Mouse (Mus musculus): ENCODE data around the gene Slc35d3.

The Slc35d3 gene

DNA sequence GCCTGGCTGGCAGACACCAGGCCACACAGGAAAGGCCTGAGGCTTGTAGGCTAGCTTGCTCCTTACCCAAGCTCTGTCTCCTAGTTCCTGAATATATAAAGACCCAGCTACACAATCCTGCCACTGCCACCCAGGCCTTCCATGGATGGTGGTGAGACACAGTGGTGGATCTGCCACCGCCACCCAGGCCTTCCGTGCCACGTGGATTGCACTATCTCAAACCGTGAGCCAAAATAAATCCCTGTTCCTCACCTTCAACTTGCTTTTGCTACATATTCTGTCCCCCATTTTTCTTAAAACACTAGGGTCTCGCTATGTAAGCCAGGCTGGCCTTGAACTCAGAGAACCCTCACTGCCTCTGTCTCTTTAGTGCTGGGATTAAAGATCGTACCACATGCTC lies 17.0 kb downstream of the Slc35d3 start:
- no peak for DNase-seq

DNA sequence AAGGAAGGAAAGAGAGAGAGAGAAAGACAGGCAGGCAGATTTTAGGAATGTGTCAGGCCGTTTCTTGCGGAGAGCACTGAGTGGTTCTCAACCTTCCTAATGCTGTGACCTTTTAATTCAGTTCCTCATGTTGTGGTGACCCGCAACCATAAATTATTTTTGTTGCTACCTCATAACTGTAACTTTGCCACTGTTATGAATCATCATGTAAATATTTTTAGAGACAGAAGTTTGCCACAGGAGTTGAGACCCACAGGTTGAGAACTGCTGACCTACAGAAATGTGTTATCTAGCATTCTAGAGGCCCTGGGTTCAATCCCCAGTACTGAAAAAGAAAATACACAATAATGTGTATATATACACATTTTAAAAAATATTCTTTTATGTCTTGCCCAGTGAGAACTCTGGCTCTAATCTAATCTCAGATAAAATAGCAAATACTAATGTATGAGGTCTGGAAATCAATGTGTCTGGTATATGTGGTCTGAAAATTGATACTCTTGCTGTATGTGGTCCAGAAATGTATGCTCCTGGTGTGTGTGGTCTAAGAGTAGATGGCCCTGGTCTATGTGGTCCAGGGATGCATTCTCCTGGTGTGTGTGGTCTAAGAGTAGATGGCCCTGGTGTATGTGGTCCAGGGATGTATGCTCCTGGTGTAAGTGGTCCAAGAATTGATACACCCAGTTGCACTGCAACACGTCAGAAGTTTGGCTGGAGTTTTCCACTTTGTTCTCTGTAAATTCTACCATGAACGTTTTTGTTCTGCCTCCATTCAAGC lies 20.0 kb downstream of the Slc35d3 start:
- DNase-seq = no peak

DNA sequence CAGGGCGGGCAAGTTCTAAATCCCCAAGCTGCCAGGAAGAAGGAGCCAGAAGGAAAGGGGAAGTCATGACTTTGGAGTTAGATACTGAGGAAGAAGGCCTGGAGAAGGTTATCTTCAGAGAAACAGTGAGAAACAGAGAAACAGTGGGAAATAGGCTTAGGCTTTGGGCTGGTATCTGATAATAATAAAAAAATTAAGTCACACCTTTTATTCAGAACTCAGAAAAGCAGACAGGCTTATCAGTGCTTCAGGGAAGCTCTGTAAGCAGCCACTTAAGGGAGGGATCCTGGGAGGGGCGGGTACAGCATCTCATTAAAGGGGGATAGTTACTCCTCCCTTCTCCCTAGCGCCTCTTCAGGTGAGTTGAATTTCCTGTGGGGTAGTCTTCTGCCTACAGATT lies 30.3 kb downstream of the Slc35d3 start:
- no peak for DNase-seq

DNA sequence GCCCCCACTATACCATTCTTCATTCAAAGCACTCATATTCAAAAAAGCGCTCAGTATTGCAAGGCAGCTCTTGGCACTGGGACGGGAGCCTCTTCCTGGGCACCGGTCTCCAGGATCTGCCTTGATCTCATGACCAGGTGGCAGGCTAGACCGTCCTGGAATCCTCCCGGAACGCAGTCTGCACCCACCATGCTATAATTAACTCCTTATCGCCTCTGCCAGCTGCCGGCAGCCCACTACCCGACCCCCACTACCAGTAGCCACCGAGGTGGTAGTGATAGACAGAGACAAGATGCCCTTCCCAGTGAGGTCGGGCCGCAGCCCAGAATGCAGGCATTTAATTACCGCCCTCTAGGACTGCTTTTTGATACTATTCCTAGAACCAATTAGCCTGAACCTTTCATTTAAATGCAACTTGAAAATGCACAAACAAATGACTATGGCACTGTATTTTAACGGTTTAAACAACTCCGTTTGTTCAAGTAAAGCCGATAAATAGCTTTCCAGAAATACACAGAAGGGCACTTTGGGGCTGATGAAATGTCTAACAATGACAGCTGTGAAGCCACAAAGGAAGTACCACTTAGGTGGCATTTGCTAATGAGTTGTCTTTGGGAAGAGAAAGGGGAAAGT lies 32.4 kb downstream of the Slc35d3 start:
- DNase-seq = no peak

DNA sequence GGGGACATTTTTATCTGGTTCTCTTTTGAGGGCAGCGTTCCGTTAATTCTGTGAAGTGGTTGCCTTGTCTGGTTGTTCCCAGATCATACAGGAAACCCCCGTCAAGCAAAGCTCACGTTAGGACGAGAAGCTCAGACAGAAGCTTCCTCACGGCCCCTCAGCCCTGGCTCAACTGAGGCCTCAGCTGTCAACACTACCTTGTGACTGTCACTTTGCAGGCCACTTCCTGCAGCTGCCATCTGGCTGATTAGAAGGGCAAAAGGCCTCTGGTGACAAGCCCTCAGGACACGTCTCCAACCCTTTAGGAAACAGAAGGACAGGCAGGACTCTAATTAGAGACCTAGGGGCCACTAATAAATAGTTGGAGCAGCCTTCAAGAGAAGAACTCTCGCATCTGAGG lies 35.9 kb downstream of the Slc35d3 start:
- DNase-seq = no peak

DNA sequence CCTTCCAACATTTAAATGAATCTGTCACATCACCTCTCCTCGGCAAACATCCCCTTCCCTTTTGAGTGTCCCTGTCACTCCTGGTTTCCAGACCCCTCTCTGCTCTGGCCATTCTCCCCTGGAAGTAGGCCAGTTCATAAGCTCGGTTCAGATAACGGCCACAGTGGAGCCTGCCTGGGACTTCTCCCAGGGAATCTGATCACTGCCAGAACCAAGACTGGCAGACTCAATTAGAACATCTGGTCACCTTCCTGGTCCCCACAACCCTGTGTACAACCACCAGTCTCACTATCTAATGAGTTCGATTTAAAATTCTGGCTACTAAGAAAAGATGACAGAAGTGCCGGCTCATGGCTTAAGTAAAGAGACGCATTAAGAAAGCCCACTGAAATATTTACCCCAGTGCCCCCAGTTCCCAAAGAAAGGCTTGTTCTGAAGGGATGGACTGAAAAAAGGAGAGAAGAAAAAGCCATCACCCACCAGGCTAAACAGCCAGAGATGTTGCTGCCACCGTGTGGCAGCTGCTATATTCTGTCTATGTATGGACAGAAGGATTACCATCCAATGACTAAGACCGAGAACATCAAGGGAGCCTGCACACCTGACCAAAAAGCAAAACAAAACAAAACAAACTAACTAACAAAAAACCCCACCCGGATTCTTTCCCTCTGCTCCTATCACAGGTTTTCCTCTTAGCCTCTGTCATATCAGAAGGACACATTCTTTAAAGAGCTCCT lies 39.7 kb downstream of the Slc35d3 start:
- DNase-seq = no peak

DNA sequence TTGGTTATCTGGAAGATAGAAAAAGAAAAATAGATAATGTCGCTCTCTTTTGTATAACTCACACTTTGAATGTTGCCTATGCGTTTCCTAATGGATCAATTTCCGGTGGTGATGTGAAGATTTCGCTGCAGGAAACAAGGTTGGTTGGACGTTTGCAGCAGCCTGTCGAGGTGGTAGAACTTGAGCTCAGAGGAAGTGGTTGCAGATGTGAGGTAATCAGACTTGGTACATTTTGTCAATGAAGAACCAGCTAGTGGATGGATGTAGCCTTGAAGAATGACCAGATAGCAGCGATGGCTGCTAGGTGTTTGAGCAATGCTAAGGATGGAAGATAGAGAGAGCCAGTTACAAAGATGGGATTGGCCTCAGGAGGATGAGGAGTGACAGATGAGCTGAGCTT lies 46.5 kb downstream of the Slc35d3 start:
- no peak for DNase-seq

DNA sequence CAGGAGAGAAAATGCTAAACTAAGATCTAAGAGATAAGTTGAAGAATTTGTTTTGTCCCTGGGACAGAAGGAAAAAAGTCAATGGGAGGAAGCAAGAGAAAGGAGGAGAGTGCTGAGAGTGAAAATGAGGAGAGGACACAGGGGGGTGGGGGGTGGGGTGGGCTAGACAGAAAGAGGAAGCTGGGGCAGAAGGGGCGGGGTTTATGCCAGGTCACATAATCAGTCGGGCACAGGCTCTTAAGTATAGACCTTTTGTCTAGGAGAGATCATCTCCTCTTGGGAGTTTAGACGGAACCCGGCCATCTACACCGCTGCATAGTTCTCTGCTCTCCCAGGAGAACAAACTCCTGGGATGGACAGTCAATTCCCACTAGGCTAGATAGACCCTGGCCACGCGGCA lies 48.3 kb downstream of the Slc35d3 start:
- no peak for DNase-seq

Data from kidney, adult 11 months (tissue).